Mouse (Mus musculus) v-Abl transformed pro-B cells (cell line): Measurements from ENCODE around the gene Rbfox3.

Experiments
- in situ Hi-C, 2 experiments: fragments of 400-800 bp; cut with MboI; formaldehyde crosslinking; loops; one replicate each; pipeline ENCODE4 v1.15.1; 2025; ENCODE audit not compliant: unreplicated experiment in 2 of 2

The Rbfox3 gene

DNA sequence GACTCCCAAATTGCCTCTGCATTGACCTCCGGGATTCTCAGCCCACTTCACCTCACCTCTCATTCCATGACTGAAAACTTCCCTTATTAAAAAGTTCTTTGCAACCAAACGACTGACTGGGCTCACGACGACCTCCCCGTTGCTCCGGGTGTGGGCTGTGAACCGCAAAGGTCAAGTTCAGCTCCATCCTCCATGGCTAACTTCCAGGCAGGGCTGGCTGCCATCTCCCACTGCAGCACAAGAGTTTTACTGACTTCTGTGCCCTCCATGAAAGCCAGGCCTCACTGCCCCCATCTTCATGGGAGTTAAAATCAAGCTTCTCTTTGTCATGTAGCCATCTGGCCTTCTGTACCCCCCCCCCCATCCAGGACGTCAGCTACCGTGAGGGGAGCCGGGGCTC is 273.7 kb downstream of the Rbfox3 start:
- in situ Hi-C loops: no loop called here

DNA sequence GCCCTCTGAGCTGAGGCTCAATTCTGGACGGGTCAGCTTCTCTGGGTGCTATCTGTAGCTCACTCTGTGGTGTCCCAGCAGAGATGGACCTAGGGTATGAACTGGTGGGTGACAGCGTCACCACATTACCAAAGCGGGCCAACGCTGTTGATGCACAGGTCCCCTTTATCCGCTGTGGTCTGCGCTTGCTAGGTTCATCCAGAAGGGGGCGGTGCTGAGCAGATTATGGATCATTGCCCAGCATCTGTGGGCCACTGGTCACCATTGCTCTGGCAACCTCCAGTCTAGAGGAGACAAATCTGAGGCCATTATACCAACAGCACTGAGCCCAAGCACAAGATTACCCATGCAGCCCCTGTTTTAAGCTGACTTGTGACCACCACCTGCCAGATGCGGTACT is 276.8 kb downstream of the Rbfox3 start:
- in situ Hi-C loops: no loop called here

DNA sequence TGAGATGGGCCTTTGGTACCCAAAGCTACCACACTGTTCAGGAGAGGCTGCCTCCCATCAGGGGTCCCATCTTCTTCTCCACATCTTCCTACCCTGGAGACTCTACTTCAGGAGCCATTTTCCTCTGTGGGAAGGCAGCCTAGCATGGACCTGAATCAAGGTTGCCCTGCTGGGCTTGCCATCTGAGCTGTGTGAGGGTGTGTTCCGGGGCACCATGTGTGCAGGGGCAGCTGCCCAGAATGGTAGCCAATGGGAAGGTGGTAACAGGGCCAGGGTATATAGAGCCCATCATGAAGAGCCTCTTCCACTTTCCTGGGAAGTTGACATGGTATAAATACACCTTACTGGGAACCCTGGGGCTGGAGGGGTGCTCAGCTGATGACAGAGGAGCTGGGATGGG is 281.7 kb downstream of the Rbfox3 start:
- in situ Hi-C loops: no loop called here

DNA sequence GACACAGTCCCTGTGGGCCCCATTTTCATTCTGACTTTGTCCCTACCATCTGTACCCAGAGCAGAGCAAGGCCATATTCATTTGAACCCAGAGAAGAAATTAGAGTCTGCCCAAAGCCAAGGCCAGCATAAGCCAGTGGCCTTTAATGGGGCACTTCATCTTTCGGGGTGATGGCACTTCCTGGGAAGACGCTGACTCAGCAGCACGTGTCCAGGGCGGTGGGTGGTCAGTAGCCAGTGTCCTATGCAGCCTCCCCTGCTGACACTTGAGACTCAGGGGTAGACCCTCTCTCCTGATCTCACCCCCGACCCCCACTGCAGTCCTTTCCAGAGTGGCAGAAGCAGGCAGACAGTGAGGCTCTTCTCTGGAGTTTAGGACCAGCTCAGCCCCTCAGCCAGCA is 283.9 kb downstream of the Rbfox3 start:
- in situ Hi-C loops: no loop called here

DNA sequence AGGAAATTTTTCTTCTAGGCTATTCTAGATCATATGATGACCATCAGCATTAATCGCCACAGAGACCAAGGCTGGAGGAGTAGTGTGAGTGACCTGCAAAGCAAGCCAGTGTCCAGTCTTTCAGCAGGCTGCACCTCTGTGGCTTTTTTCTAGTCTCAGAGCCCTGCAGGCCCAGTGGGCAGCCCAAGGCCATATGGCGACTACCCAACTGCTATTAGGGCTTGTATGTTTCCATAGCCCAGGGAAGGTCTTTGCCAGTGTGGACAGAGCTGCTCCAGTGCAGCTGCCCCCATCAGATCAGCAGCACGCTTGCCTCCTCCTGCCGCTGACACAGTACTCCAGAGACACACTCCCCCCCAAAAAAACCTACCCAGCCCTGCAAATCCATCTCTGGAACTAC is 290.5 kb downstream of the Rbfox3 start:
- in situ Hi-C loops: no loop called here

DNA sequence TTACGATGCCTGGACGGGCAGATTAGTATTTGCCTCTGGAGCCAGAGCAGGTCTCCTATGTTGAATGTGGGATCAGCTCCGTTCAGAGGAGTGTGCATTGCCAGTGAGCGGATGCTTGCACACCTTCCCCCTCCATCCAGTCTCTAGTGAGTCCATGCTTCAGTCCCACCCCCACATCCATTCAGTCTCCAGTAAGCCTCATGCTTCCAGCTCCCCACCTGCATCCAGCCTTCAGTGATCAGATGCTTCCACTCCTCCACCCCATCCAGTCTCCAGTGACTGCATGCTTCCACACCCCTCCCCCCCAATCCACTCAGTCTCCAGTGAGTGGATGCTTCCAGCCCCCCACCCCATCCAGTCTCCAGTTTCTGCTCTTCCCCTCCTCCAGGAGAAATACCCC is 297.3 kb downstream of the Rbfox3 start:
- in situ Hi-C loops: no loop called here

DNA sequence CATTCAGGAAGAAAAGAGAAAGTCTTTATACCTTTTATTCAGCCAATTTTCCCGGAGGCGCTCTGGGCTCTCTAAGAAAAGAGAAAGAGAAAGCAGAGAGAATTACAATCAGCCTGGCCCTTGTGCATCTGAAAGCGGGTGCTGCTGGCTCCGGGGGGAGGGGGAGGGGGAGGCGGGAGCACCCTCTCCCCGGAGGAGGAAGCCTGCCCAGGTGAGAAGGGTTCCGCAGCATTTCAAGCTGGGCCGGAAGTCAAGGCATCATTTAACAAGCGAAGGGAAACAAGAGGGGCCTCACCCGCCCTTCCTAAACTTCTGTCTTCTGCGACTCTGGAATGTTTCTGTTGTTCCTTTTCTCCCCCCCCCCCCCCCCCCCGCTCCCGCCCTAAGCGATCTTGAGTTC is 301.3 kb downstream of the Rbfox3 start:
- in situ Hi-C loops: no loop called here

DNA sequence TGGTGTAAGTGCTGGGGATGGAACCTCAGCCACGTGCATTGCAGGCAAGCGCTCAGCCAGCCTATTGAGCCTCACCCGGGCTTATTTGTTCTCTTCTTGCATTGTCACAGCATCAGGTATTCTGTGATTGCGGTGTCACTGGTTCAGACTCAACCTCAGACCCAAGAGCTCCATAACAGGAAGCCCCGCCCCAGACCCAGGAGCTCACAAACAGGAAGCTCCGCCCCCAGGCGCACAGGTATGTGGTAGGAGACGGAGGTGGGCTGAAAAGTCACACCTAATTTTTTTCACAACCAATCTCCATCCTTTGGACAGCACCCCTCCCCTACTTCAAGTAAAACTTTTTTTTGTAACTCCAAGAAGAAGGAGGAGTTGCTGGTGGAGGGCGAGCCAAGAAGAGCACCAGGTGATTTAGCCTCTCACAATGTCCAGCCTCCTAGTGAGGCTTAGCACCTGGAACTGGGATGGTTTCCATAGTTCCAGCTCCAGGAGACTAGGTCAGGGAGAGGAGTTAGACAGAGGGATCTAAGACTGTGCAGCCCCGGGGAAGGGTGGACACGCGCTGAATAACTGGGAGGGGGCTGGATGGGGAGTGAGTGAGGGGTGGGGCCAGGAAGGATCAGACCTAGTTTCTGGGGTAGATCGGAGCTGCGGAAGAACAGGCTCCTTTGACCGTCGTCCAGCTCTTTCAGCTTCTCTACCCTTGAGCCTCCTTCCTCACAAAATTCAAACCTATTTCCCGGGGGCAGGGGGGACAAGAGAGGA is 302.0 kb downstream of the Rbfox3 start:
- in situ Hi-C loops: no loop called here

DNA sequence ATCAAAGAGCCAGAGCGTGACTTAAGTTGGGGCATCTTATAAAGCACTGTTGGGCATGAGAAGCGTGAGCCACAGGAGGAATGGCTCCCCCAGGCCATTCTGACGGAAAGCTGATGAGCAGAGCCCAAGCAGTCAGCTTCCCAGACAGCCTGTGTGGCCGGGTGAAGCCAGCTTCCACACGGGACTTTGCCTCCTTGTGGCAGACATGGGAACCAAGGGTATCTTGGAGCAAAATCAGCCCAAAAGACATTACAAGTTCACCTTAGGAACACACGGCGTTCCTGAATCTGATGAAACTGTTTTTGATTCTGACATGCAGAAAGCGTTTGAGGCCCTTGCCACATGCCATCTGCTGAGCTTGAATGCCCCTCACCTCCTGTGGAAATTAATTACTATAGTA is 303.5 kb downstream of the Rbfox3 start:
- in situ Hi-C loops: no loop called here

DNA sequence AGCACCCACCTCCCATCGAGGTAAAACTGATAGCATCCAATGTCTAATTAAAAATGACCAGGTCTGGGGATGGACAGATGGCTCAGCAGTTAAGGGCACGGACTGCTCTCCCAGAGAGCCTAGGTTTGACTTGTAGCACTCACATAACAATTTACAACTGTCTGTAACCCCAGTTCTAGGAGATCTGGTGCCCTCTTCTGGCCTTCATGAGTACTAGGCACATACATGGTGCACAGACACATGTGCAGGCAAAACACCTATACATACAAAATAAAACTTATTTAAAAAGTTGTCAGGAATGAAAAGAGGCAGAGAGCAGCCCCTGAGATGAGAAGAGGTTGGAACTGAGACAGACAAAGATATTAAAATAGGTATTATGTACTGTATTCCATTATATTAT is 305.8 kb downstream of the Rbfox3 start:
- in situ Hi-C loops: no loop called here

DNA sequence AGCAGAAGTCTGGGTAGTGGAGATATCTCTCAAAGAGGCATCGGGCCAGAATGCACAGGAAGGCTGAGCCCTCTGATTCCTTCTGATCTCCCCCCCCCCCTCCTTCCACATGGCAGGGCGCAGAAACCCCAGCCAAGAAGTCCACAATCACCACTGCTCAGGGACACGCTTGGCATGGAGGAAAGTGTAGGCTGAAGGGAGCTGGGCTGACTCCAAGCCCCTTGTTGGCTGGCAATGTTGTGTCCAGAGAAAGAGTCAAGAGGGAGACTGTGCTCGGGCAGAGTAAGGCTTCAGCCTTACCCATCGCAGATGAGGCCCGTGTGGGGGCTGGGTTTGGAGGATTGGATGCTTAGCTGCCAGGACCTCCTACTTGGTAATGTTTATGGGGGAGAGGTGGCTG is 307.2 kb downstream of the Rbfox3 start:
- in situ Hi-C loops: no loop called here

DNA sequence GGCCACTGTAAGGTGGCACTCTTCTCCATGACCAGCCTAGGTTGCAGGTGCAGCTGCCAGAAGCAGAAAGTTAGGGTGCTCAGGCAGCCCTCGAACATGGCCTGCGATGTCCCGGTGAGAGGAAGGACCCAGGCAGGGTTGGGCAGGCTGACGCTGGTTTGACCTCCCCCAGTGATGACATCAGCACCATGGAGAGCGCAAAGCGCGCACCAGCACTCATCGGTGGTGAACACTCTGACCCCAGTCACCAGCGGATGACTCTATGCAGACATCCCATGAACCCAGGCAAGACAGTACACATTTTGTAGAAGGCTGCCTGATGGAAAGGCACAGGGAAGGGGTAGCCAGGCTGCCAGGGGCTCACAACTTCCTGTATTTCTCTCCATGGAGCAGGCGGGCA is 308.3 kb downstream of the Rbfox3 start:
- in situ Hi-C loops: no loop called here

DNA sequence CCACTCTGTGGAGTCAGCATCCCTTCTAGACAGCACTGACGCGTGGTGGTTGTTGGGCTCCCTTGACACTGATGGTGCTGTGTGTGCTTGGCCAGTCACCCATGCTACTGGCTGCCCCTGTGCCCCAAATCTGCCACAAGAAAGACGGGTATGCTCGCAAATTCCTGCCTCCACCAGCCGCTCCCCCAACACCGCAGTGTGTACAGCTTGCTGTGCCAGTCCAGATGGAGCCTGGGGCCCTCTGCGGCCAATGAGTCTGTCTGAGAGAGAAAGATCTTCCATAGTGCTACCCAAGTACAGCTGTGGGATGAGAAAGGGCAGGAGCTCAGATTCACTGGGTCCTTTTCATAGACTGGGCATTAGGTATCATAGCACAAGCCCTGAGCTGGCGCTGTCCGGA is 309.9 kb downstream of the Rbfox3 start:
- in situ Hi-C loops: no loop called here

DNA sequence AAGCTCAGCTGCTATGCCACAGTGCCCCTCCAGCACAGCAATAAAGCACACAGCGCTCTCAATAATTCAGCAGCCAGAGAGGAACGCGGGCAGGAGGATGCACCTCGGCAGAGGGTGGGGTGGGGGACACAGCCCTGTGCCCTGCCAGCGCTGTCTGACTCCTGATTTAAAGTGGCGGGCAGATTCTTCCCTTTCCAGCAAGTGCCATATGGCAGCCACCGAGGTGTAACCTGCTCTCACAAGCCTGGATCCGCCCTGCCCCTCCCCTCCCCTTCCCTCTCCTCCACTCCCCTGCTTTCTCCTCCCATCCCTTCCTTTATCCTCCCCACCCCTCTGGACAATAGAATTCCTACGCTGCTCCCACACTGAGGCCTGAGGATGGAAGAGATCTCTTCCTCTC is 311.2 kb downstream of the Rbfox3 start:
- in situ Hi-C loops: no loop called here

DNA sequence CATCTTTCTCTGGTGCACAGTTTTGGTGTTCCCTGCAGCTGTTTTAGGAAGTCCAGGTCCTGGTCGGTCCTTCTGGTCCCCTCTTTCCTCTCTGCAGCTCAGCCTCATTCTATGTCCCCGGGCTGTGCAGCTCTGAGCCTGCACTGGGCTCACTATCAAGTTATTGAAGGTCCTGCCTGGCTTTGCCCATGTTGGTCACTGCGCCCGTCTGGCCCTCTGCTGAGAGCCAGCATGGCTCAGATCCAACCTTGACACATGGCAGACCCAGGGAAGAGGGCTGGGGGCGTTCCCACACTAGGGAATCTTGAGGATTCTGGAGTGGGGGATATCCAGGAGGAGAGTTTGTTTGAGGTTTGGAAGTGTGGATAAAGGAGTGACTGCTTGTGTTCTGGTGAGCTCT is 312.7 kb downstream of the Rbfox3 start:
- in situ Hi-C loops: no loop called here

DNA sequence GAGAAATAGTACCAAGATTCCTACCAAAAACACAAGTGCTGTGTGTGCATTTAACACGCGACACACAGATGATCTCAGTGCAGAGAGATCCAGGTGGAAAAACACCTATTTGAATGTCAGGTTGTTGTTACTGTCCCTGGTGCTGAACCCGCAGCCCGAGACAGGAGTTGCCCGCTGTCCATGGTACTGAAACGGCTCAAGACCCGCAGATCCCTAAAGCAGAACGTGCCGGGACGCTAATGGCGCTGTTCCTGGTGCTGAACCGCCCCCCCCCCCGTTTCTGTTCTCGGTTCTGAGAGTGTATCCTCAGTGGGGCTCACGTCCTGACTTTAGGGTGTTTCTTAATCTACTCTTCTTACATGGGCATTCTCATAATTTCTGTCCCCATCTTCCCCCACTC is 326.6 kb downstream of the Rbfox3 start:
- in situ Hi-C loops: no loop called here

DNA sequence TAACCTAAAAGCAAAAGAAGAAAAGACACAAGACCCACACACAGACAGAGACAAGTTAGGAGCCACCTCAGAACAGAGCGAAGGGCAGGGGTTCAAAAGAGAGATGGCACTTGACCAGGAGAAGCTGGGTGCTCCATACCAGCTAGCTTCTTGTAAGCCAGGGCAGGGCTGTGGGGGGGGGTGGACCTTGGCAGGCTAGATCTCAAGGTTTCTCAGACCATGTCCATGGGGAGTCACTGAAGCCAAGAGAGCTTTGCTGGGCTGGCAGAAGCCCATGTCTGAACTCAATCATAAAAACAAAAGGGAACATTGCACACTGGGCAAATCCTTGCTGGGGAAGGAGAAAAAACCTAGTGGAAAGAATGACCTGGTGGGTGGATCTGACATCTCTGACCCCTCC is 327.4 kb downstream of the Rbfox3 start:
- in situ Hi-C loops: no loop called here

DNA sequence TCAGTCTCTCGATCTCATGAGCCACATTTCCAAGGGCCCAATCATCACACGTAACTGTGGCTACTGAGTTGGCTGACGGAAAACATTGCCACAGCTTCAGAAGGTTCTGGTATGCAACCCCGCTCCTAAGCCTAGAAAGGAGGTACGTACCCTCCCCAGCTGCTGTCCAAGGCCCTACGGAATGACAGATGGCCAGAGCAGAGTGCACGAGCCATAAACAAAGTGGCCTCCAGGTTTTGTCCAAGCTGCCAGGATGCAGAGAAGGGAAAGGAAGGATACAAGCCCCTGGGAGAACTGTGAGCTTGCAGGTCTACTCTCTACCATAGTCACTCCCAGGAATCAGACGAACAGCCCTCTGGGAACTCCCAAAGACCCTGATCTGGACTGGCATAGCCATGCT is 327.8 kb downstream of the Rbfox3 start:
- in situ Hi-C loops: no loop called here

DNA sequence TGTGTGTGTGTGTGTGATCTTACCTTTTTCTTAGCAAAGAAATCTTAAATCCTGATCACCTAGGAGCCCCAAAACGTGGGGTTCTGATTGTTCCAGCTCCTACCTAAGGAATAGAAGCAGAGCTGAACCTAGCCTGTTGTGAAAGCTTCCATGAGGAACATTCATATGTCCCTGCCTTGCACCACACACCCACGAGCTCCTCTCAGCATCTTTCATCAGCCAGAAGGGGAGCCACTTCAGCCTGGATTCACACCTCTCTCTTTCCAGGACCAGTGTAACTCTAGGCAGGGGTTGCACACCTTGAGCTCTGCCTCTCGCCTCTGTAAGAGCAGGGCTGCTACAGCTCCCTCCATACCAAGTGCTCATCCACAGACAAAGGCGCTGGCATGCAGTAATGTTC is 330.4 kb downstream of the Rbfox3 start:
- in situ Hi-C loops: no loop called here

DNA sequence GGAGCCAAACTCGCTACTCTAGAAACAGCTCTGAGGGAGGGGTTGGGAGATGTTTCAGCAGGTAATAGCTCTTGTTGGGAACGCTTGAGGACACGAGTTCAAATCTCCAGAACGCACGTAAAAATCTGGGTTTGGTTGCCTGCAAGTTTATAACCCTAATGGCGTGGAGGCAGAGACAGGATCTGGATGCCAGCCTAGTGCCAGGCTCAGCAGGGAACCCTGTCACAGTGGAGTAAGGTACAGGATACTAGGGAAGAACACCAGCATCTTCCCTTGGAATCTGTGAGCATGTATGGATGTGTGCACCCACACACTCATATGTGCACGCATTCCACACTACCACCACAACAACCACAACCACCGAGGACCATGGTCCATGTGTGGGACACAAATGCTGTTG is 331.8 kb downstream of the Rbfox3 start:
- in situ Hi-C loops: no loop called here

DNA sequence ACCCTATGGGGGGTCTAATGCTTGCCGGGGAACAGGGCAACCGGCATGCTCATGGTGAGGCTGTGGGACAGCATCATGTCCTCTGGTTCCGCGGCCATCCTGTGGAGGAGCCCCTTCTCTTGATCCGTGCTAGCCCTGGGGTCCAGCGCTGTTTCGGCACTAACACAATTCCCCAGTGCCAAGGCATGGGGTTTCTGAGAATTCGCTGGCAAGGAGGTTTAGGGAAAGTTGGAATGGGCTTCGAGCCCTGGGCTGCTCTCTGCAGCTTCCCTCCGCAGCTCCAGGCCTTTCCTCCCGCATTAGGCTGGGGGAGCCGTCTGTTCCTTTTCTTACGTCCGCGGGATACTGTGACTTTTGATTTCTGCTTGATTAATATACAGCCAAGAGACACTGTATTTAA is 334.1 kb downstream of the Rbfox3 start:
- in situ Hi-C loops: no loop called here

DNA sequence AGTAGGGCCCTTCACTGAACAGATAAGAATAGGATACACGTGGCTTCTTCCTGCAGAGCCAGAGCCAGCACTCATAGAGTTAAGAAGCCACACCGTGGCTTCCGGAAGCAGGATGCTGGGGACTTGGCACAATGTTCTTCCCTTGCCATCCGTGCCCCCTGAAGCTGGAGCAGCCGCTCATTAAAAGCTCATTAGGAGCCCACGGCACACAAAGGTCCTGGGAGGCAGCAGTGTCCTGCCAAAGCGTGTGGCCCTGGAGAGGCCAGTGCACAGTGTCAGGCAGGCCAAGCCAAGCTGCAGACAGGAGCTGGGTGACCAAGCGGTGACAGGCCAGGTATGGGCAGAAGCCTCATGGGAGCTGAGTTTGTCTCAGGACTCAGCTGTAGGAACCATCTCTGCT is 334.8 kb downstream of the Rbfox3 start:
- in situ Hi-C loops: no loop called here

DNA sequence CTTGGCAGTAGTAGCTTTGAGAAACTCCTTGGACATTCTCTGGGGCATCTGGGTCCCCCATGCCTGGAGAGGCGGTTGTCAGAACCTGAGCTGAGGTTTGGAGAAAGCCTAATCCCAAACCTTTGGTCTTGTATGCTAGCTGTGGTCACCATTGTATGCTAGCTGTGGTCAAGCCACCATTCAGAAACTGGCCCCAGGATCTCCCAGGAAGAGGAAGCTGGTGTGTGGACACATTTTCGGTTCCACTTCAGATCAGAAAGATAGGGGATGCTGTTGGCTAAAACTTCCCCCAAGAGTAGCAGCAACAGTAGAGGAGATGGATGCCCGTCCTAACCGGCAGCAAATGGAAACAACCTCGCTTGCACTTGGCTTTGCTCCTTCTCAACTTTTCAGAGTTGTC is 337.0 kb downstream of the Rbfox3 start:
- in situ Hi-C loops: no loop called here
